Mouse (Mus musculus) embryonic fibroblast, embryonic 13.5 days (primary cell): ENCODE data around the gene Ppfibp1. TPM values are rescaled to one million over a fixed set of nuclear protein-coding genes. Genes with fewer than 3 reads are reported as not detected.

Source experiments
- H3K27ac ChIP-seq: 2 replicates; pipeline ENCODE4 v1.5.1; 2012; ENCODE audit warnings: low read length, control low read depth, inconsistent platforms; ENCODE audit not compliant: insufficient read depth
- H3K4me1 ChIP-seq: 2 replicates; pipeline ENCODE4 v1.6.1; 2011; ENCODE audit warnings: low read length; ENCODE audit not compliant: control insufficient read depth, insufficient read depth
- H3K4me3 ChIP-seq: 2 replicates; pipeline ENCODE4 v1.5.1; 2011; ENCODE audit warnings: mild to moderate bottlenecking, control low read depth, low read length; ENCODE audit not compliant: insufficient read depth
- CTCF ChIP-seq: IDR thresholded peaks from 2 replicates; pipeline ENCODE4 v1.5.1; 2011; ENCODE audit warnings: mild to moderate bottlenecking, control low read depth, low read length, moderate library complexity, borderline replicate concordance; ENCODE audit not compliant: insufficient read depth
- POLR2A ChIP-seq: IDR thresholded peaks from 2 replicates; pipeline ENCODE4 v1.6.1; 2011; ENCODE audit warnings: low read depth, mild to moderate bottlenecking, control low read depth, low read length, moderate library complexity
- polyA plus RNA-seq: library from polyadenylated mRNA; stranded (reverse); fragments of >200 nt; gene quantifications from 2 replicates; pipeline ENCODE4 v1.2.4, GENCODE M21; 2011; ENCODE audit warnings: low read depth; ENCODE audit not compliant: missing spikeins, insufficient read length

Ppfibp1 gene
- polyA plus RNA-seq, 1 experiment, result 196 TPM

- H3K4me3 ChIP-seq, result peak overlapping the region; percentile 84
- H3K4me1 ChIP-seq, result no peaks in the 10 kb centered on the region; the same call in 1 of the 2 replicates
- TF ChIP-seq CTCF, result no peak
- no peak for TF ChIP-seq POLR2A
- no peak overlapping the region for H3K27ac ChIP-seq
Measured at GRCm38 (mm10) chr6:147043633-147044032, 155.3 kb downstream of the Ppfibp1 start.

GRCm38 (mm10) chr6:147049239-147049805 is 161.0 kb downstream of the Ppfibp1 start:
- H3K4me1 ChIP-seq, result no peaks in the 10 kb centered on the region
- TF ChIP-seq POLR2A, result no peak
- TF ChIP-seq CTCF, result no peak
- no peak overlapping the region for H3K4me3 ChIP-seq
- H3K27ac ChIP-seq, result no peak overlapping the region

- Histone ChIP-seq H3K4me1 (no peaks in the 10 kb centered on the region), H3K27ac (no peak overlapping the region), H3K4me3 (no peak overlapping the region)
- TF ChIP-seq POLR2A (no peak), CTCF (no peak)
Measured at GRCm38 (mm10) chr6:147051666-147052065, 163.4 kb downstream of the Ppfibp1 start.

GRCm38 (mm10) chr6:147052440-147052839 is 164.2 kb downstream of the Ppfibp1 start:
- no peak overlapping the region for H3K27ac ChIP-seq
- no peaks in the 10 kb centered on the region for H3K4me1 ChIP-seq
- H3K4me3 ChIP-seq, result no peak overlapping the region
- no peak for TF ChIP-seq POLR2A
- no peak for TF ChIP-seq CTCF

- TF ChIP-seq POLR2A (no peak), CTCF (no peak)
- no peak overlapping the region for H3K27ac ChIP-seq
Measured at GRCm38 (mm10) chr6:147053785-147054646, 165.7 kb downstream of the Ppfibp1 start.

GRCm38 (mm10) chr6:147055374-147055977 is 167.2 kb downstream of the Ppfibp1 start:
- no peak overlapping the region for H3K4me3 ChIP-seq
- no peak overlapping the region for H3K27ac ChIP-seq
- H3K4me1 ChIP-seq, result no peaks in the 10 kb centered on the region
- TF ChIP-seq CTCF, result no peak
- TF ChIP-seq POLR2A, result no peak

More at GRCm38 (mm10) chr6:147053785-147054646, 165.7 kb downstream of the Ppfibp1 start:
- Histone ChIP-seq H3K4me1 (no peaks in the 10 kb centered on the region), H3K4me3 (no peak overlapping the region)

GRCm38 (mm10) chr6:147059326-147059725 is 171.0 kb downstream of the Ppfibp1 start:
- TF ChIP-seq CTCF (no peak), POLR2A (no peak)
- no peaks in the 10 kb centered on the region for H3K4me1 ChIP-seq
- H3K27ac ChIP-seq, result no peak overlapping the region
- no peak overlapping the region for H3K4me3 ChIP-seq

GRCm38 (mm10) chr6:147061630-147062029 is 173.3 kb downstream of the Ppfibp1 start:
- Histone ChIP-seq H3K4me3 (no peak overlapping the region), H3K4me1 (no peaks in the 10 kb centered on the region), H3K27ac (no peak overlapping the region)
- TF ChIP-seq CTCF, result no peak
- no peak for TF ChIP-seq POLR2A

GRCm38 (mm10) chr6:147062034-147062433 is 173.7 kb downstream of the Ppfibp1 start:
- H3K4me3 ChIP-seq, result no peak overlapping the region
- no peak overlapping the region for H3K27ac ChIP-seq
- TF ChIP-seq CTCF, result no peak
- TF ChIP-seq POLR2A, result no peak
- H3K4me1 ChIP-seq, result no peaks in the 10 kb centered on the region

GRCm38 (mm10) chr6:147062694-147063093 is 174.4 kb downstream of the Ppfibp1 start:
- Histone ChIP-seq H3K27ac (no peak overlapping the region), H3K4me3 (no peak overlapping the region), H3K4me1 (no peaks in the 10 kb centered on the region)
- TF ChIP-seq POLR2A (no peak), CTCF (no peak)
